Mouse (Mus musculus) frontal cortex, adult (tissue): ENCODE measurements around the gene Olfr389.

Experiments
- ATAC-seq: cut with Nextera tagmentation; 2 replicates; pipeline ENCODE4 v1.9.2; 2017; ENCODE audit warnings: mild to moderate bottlenecking, moderate library complexity, mixed read lengths; ENCODE audit not compliant: low TSS enrichment

The Olfr389 gene

DNA sequence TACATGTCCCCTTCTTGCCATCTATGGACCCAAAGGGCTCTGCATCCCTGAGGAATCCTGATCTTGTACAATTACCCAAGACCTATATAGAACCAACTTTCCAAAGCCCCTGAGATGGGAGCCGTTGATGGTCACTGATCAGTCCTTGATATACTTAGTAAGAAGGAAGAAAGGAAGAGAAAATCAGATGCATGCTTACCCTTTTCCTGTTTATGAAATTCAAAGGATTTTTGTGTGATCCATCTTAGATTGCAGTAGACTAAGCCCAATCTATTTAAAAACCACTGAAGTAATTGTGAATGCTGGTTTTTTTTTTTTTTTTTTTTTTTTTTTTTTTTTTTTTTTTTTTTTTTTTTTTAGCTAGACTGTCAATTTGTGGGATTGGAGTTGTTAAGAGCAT is at the start of gene Olfr389:
Olfr389 (minus strand) TSS at position 101 of the 400 bp plus-strand sequence.
- no peak for ATAC-seq

DNA sequence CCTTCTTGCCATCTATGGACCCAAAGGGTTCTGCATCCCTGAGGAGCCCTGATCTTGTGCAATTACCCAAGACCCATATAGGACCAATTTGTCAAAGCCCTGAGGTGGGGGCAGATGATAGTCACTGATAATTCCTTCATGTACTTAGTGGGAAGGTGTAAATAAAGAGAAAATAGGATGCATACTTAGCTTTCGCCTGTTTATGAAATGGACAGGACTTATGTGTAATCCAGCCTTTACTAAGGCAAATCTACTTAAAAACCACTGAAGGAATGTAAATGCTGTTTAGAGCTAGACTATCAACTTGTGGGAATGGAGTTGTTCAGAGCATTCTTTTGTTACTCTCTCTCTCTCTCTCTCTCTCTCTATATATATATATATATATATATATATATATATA is 36.4 kb upstream of the Olfr389 start, which contains the start of gene Olfr392:
Olfr392 (minus strand) TSS at position 101 of the 400 bp plus-strand sequence.
- no peak for ATAC-seq

DNA sequence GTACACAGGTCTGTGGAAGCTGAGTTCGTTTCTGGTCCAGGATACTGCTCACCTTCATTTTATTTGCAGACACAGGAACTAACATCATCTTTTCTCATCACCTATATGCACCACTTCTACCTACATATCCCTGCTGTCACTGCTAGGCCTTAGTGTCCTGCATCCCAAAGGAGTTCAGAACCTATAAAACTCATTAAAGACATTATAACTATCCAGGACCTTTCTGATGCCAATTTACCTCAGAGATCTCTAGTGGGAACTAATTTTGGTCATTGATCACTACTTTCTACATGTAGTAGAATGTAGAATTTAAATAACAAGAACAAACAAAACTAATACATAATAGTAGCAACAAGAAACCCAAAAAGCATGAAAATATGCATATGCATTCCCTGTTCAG is 22.4 kb upstream of the Olfr389 start, which contains the start of gene Olfr391-ps:
Olfr391-ps (minus strand) TSS at position 101 of the 400 bp plus-strand sequence.
- no peak for ATAC-seq

DNA sequence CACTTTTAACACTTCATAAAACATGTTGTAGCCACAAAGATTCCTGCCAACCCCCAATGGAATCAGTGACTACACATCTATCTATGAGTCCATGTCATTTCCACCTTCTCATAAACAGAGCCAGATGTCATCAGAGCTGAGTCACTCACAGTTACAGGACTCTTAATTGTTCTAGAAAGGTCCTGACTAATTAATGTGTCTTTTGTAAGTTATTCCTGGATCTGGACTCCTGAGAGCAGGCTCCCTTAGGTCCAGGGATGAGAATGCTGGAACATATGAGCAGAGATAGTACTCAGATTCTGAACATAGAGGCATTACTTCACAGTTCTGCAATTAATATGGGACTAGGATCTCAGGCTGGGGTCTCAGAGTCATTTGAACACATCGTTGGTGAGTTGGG is 2.2 kb upstream of the Olfr389 start, which contains the start of gene Olfr390:
Olfr390 (plus strand) TSS at position 301 of the 400 bp plus-strand sequence.
- ATAC-seq: no peak

DNA sequence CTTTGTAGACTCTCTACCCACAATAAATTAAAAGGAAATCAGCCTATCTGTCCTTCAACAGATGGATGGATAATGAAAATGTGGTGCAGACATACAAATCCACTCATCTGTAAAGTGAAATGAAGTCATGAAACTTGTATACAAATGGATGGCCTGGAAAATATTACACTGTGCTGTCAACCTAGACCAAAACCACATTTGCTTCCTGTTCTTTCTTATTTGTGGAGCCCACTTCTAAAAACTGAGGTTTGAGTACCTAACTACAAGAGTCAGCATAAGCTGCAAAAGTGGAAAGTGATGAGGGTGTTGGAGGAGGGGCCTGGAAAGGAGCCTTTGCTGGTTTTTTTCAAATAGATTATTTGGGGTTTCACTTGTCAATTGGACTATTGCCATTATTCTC is 21.4 kb downstream of the Olfr389 start:
- ATAC-seq: no peak
